Mouse (Mus musculus) lung, postnatal 0 days (tissue): ENCODE data around the gene Dlat. TPM values are rescaled to one million over a fixed set of nuclear protein-coding genes. Genes with fewer than 3 reads are reported as not detected.

Experiments used
- ATAC-seq: fragments of 200-750 bp; cut with Nextera tagmentation; 2 replicates; pipeline ENCODE4 v1.8.0; 2017; ENCODE audit warnings: moderate library complexity
- DNase-seq: peaks from one replicate; pipeline ENCODE4 v3.0.0-alpha.2; 2016; ENCODE audit warnings: low spot score
- H3K27ac ChIP-seq: fragments of 300-500 bp; sonication (generic); 2 replicates; pipeline ENCODE4 v1.5.1; 2014; ENCODE audit warnings: antibody characterized with exemption, mild to moderate bottlenecking, low read length, mixed read lengths
- H3K27me3 ChIP-seq: fragments of 300-500 bp; sonication (generic); replicated peaks from 2 replicates; pipeline ENCODE4 v1.6.1; 2014; ENCODE audit warnings: low read length, mixed read lengths; ENCODE audit not compliant: insufficient read depth
- H3K36me3 ChIP-seq: fragments of 300-500 bp; sonication (generic); 2 replicates; pipeline ENCODE4 v1.6.1; 2014; ENCODE audit warnings: low read length, mixed read lengths; ENCODE audit not compliant: insufficient read depth
- H3K4me1 ChIP-seq: fragments of 300-500 bp; sonication (generic); 2 replicates; pipeline ENCODE4 v1.6.1; 2014; ENCODE audit warnings: antibody characterized with exemption, low read depth, low read length, mixed read lengths; ENCODE audit not compliant: insufficient read depth
- H3K4me2 ChIP-seq: fragments of 300-500 bp; sonication (generic); replicated peaks from 2 replicates; pipeline ENCODE4 v1.6.1; 2014; ENCODE audit warnings: low read depth, mild to moderate bottlenecking, low read length, moderate library complexity, mixed read lengths
- H3K4me3 ChIP-seq: fragments of 300-500 bp; sonication (generic); 2 replicates; pipeline ENCODE4 v1.5.1; 2014; ENCODE audit warnings: low read depth, low read length
- H3K9ac ChIP-seq: fragments of 300-500 bp; sonication (generic); replicated peaks from 2 replicates; pipeline ENCODE4 v1.6.1; 2014; ENCODE audit warnings: low read depth, mild to moderate bottlenecking
- H3K9me3 ChIP-seq: fragments of 300-500 bp; sonication (generic); 2 replicates; pipeline ENCODE4 v1.6.1; 2016; ENCODE audit warnings: low read length, mixed read lengths
- CTCF ChIP-seq: IDR thresholded peaks from 2 replicates; pipeline ENCODE4 v1.5.1; 2016; ENCODE audit warnings: antibody characterized with exemption, mild to moderate bottlenecking
- EP300 ChIP-seq: IDR thresholded peaks from 2 replicates; pipeline ENCODE4 v1.6.1; 2016; ENCODE audit warnings: antibody characterized with exemption, mild to moderate bottlenecking, control low read depth
- WGBS: fragments of 180-500 bp; shearing (Covaris S2); extraction: QIAGEN DNeasy Blood & Tissue Kit; methylation state at CpG from one replicate; pipeline ENCODE4 v1.1.7; 2014; 5-methylcytosine and 5-hydroxymethylcytosine counted together
- polyA plus RNA-seq: library from polyadenylated mRNA; unstranded; fragments of >200 nt; fragmentation: Nextera tagmentation; extraction: Ambion mirVana; gene quantifications from 2 replicates; pipeline ENCODE4 v1.2.1, GENCODE M21; 2015

The Dlat gene
- polyA plus RNA-seq = 27.2 and 30.0 TPM in 2 replicates

- no peaks in the 10 kb centered on the region for H3K9me3 ChIP-seq
- H3K27ac ChIP-seq = peak within 1 kb of the TSS; percentile 82
- H3K4me2 ChIP-seq = peak within 1 kb of the TSS; percentile 87
- peak within 1 kb of the TSS; percentile 68 for H3K9ac ChIP-seq
- under 1% methylated on average over 59 of the region's 63 CpGs for WGBS
- ATAC-seq (peak; percentile 95), DNase-seq (peak; percentile 93)
- no peaks in the 10 kb centered on the region for H3K36me3 ChIP-seq
- no peaks in the 10 kb centered on the region for H3K27me3 ChIP-seq
- TF ChIP-seq EP300 (no peak), CTCF (peak; percentile 1; the same call in 1 of the 2 replicates)
- H3K4me1 ChIP-seq = no peaks in the 10 kb centered on the region
- H3K4me3 ChIP-seq = peak within 1 kb of the TSS; percentile 91
Measured at GRCm38 (mm10) chr9:50659392-50660217, at the start of gene Dlat. TSS of gene Dlat (minus strand) at chr9:50659780.

- 23% methylated on average over 2 of the region's 2 CpGs for WGBS
- peak; percentile 37 for DNase-seq
- no peaks in the 10 kb centered on the region for H3K36me3 ChIP-seq
- no peak overlapping the region for H3K4me2 ChIP-seq
- ATAC-seq = no peak
- H3K27me3 ChIP-seq = no peaks in the 10 kb centered on the region
- no peak overlapping the region for H3K4me3 ChIP-seq
- H3K27ac ChIP-seq = no peak overlapping the region
- TF ChIP-seq EP300 (no peak), CTCF (peak; percentile 73)
- H3K9me3 ChIP-seq = no peaks in the 10 kb centered on the region
- H3K9ac ChIP-seq = no peak overlapping the region
- H3K4me1 ChIP-seq = no peaks in the 10 kb centered on the region
Measured at GRCm38 (mm10) chr9:50709108-50709507, 49.5 kb upstream of the Dlat start.

GRCm38 (mm10) chr9:50704907-50705306, 45.3 kb upstream of the Dlat start:
- TF ChIP-seq CTCF (no peak), EP300 (no peak)
- ATAC-seq (no peak), DNase-seq (no peak)
- WGBS = 62% methylated on average over 6 of the region's 6 CpGs
- peaks cover 7% of the 10 kb centered on the region; the same call in 1 of the 2 replicates for H3K4me1 ChIP-seq
- H3K27me3 ChIP-seq = no peaks in the 10 kb centered on the region; the same call in 1 of the 2 replicates
- no peaks in the 10 kb centered on the region for H3K9me3 ChIP-seq
- H3K9ac ChIP-seq = no peak overlapping the region
- H3K4me2 ChIP-seq = no peak overlapping the region
- no peak overlapping the region for H3K27ac ChIP-seq
- no peaks in the 10 kb centered on the region for H3K36me3 ChIP-seq
- no peak overlapping the region for H3K4me3 ChIP-seq

- H3K9ac ChIP-seq = no peak overlapping the region
- H3K4me2 ChIP-seq = peak overlapping the region; percentile 11; the same call in 1 of the 2 replicates
- DNase-seq = peak; percentile 95
- H3K36me3 ChIP-seq = no peaks in the 10 kb centered on the region
- H3K4me3 ChIP-seq = no peak overlapping the region
- no peaks in the 10 kb centered on the region for H3K9me3 ChIP-seq
- ATAC-seq = peak; percentile 94
- H3K4me1 ChIP-seq = peaks cover 10% of the 10 kb centered on the region; the same call in 1 of the 2 replicates
- TF ChIP-seq CTCF (peak; percentile 54), EP300 (peak; percentile 59)
- H3K27ac ChIP-seq = peak overlapping the region; percentile 73
- H3K27me3 ChIP-seq = no peaks in the 10 kb centered on the region; the same call in 1 of the 2 replicates
- WGBS = 39% methylated on average over 11 of the region's 11 CpGs
Measured at GRCm38 (mm10) chr9:50700921-50701691, 41.5 kb upstream of the Dlat start.

- DNase-seq (peak; percentile 34), ATAC-seq (peak; percentile 5; the same call in 1 of the 2 replicates)
- peak overlapping the region; percentile 95 for H3K4me2 ChIP-seq
- peak overlapping the region; percentile 48 for H3K9ac ChIP-seq
- no peak overlapping the region for H3K27ac ChIP-seq
- H3K27me3 ChIP-seq = no peaks in the 10 kb centered on the region; the same call in 1 of the 2 replicates
- under 1% methylated on average over 50 of the region's 70 CpGs for WGBS
- no peaks in the 10 kb centered on the region for H3K9me3 ChIP-seq
- peaks cover 10% of the 10 kb centered on the region; the same call in 1 of the 2 replicates for H3K4me1 ChIP-seq
- no peaks in the 10 kb centered on the region for H3K36me3 ChIP-seq
- TF ChIP-seq EP300 (no peak), CTCF (0 out of 2 replicates have a peak, but pooled peaks have one; percentile 14)
- H3K4me3 ChIP-seq = peak overlapping the region; percentile 58
Measured at GRCm38 (mm10) chr9:50698418-50699409, 39.1 kb upstream of the Dlat start.
